Mouse (Mus musculus): ENCODE measurements at regions not wholly inside any gene's neighbourhood (a gene's known extent, or its start where the extent isn't known, plus 50 kb on each side); places are given as distances from the start of the nearest gene placed in this dataset.

GRCm38 (mm10) chr6:51683131-51683530, 159.4 kb downstream of the Snx10 start:
- TF ChIP-seq CTCF (IDR thresholded peaks at IDR 0.05; ENCODE audit: insufficient read depth, low read depth, low read length) (no peak), POLR2A (IDR thresholded peaks at IDR 0.05; ENCODE audit: insufficient read depth, low read depth, low read length) (no peak)

Measured in olfactory bulb, adult 2 months (tissue).